Mouse (Mus musculus) adrenal gland, postnatal 36 days (tissue): ENCODE results near the gene Hba-a1. TPM values are rescaled to one million over a fixed set of nuclear protein-coding genes. Genes with fewer than 3 reads are reported as not detected.
"Not testable (repeated sequence)": the region's sequence is repeated elsewhere in the genome, so short reads cannot be mapped to it uniquely, and the experiment has no call there.

Experiments used
- DNase-seq, 2 experiments: peaks; one replicate each; pipeline ENCODE4 v3.0.0; 2021; ENCODE audit warnings: mixed read lengths in 1 of 2
- total RNA-seq, 2 experiments: library from RNA; stranded (reverse); gene quantifications; 2 replicates each; pipeline ENCODE4 v1.2.3; 2021

Hba-a1 gene
- total RNA-seq, 2 experiments from 2014 or later, result 2,230 to 3,771 TPM

GRCm38 (mm10) chr11:32262674-32263415, 20.5 kb upstream of the Hba-a1 start:
- peak; percentile 16 to 21 for DNase-seq

DNA sequence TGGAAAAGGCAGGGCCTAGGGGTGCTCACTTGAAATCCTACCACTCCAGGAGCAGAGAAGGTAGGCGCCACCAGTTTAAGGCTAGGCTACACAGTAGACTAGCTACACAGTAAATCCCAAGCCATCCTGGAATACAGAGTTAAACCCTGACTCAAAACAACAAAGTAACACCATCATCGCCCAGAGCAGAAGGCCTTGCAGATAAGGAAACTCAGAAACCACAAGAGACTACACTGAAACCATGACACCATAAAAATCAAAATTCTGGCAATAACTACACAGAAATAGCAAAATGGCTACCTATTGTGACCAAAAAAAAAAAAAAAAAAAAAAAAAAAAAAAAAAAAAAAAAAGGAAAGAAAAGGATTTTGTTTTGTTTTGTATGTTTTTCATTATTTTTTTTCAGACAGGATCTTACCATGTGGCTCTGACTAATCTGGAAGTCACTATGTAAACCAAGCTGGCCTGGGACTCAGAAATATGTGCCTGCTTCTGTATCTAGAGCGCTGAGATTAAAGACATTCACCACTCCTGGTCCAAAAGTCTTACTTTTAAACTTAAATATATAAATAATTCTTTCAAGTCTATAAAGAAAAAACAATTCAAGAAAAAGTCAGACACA, 18.1 kb upstream of the Hba-a1 start:
- DNase-seq, result no peak

DNA sequence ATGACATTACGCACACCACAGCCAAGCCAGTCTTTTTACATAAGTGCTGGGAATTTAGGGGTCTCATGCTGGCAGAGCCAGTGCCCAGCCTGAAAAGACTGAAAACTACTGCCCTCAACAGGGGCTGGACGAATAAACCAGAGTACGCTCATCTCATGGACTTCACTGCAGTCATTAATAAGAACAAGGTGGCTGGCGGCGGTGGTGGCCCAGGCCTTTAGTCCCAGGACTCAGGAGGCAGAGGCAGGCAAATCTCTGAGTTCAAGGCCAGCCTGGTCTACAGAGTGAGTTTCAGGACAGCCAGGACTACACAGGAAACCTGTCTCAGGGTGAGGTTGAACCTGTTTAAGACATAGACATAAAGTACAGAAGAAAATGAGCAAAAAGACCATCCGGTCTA, 17.1 kb upstream of the Hba-a1 start:
- DNase-seq, result no peak

GRCm38 (mm10) chr11:32266776-32267175, 16.5 kb upstream of the Hba-a1 start:
- no peak for DNase-seq

- DNase-seq, result peak; percentile 98 to 99
Observed at GRCm38 (mm10) chr11:32267188-32267884, 16.0 kb upstream of the Hba-a1 start, which contains the start of gene Nprl3. Gene Nprl3, minus strand, starts transcription at chr11:32267707.

DNA sequence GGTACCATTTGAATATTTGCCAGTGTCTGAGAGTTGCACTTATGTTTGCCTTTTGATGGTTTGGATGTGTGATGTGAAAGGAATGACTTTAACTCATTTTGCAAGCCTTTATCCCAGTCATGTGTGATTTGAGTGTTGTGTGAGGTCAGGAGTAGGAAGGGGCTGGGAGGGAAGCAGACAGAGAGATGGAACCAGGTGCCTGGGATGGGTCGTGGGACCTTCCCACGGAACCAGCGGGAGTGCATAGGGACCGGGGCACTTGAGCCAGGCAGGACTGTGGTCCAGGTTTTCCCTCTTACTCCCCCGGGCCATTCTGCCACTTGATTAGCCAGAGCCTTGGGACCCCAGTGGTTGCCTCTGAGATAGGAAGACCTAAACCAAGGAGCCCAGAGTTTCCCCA, 15.3 kb upstream of the Hba-a1 start:
- DNase-seq, result no peak

DNA sequence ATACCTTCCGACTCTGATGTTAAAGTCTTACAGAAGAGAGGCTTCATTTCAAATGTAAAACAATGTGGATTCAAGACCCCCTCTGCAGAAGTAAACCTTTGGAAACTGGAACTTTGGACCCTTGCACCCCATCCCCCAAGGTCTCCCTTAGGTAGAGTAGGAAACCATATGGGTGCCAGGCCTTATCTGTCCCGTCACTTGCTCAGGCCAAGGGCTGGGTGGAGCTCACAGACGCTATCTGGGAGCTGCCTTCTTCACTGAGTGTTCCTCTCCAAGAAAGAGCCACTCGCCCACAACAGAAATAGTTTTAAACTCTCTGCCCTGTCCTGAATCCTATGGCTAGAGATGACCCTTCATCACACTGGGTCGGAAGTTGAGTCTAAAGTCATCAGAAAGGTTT, 14.4 kb upstream of the Hba-a1 start:
- DNase-seq, result no peak

GRCm38 (mm10) chr11:32271178-32271577, 12.1 kb upstream of the Hba-a1 start:
- DNase-seq, result no peak

GRCm38 (mm10) chr11:32276347-32276746, 7.0 kb upstream of the Hba-a1 start, which contains the start of gene Hba-x:
Gene Hba-x, plus strand, starts transcription at chr11:32276400.
- no peak for DNase-seq

DNA sequence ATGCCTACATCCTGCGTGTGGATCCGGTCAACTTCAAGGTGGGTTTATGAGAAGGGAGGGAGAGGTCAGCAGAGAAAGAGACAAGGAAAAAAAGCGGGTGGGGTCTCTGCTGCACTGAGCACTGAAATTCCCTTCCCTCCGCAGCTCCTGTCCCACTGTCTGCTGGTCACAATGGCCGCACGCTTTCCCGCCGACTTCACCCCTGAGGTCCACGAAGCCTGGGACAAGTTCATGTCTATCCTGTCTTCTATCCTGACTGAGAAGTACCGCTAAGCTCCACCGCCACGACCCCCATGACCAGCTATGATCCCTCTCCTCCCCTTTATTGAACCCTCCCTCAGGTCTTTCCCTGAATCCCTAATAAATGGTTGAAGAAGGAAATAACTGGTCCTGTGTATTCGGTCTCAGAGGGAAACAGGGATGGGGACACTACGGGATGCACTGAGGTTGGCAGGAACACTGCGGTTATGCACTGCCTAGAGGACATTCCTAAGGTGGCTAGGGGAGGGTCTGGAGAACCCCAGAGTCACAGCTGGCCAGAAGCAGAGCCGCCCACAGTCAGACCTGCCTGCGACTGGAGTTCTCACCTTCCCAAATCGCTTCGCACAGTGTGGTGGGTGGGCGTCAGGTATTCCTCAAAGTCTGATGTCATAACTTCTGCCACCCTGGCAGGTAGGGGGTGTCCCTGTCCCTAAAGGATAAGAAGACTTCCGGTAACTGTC, 5.4 kb upstream of the Hba-a1 start:
- no peak for DNase-seq

DNA sequence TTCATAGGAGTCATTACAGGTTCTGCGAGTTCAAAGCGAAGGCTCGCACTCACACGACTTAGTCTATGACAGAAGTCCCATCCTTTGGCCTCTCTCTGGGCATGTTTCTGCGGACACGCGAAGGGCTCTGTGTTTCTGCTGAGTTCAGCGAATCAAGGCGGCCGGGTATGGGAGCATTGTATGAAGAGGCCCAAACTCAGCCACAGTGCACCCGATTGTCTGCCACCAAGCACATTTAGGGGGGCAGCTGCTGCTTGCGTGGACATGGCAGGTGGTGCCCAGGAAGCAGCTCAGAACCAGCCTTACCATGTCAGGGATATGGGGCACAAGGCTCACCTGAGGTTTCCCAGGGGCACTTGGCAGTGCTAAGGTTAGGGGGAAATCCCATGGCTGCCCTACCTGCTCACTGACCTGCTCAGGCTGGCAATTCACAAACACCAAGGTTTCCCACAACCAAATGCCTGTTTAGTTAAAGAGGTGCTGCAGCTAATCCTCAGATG, 4.8 kb upstream of the Hba-a1 start:
- no peak for DNase-seq

GRCm38 (mm10) chr11:32280646-32281045, 2.7 kb upstream of the Hba-a1 start:
- no peak for DNase-seq

DNA sequence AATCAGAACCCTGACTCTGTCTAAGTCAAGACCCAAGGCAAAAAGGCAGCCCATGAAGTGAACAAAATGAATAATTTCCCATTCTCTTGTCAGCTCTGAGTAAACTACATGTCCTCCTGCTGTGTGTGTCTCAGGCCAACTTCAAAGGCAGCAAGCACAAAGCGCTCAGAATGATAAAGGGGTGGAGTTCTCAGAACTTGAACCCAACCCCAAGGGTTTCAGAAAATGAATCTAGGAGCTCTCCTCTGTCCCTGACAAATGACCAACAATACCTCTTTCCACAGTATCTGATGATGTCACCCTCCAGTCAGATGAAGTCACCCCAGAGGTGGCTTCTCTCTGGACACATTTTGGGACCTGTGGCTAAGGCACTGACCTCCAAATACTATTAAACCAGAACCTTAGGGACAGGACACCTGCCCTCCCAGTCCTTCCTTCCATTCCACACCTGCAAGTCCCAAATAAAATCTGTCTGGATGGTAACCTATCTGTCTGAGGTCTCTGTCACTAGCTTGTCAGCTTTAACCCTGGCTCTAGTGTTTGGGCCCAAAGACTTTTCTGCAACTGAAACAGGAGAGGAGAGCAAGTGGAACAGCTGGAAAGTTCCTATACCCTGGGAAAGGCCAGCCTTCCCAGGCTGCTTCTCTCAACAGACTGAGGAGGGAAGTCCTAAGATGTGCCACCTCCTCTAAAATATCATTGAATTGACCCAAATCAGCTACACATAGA, 1.7 kb upstream of the Hba-a1 start:
- DNase-seq, result no peak

GRCm38 (mm10) chr11:32284582-32284981, 1.3 kb downstream of the Hba-a1 start:
- not testable (repeated sequence) for DNase-seq

- DNase-seq, result no peak
Observed at GRCm38 (mm10) chr11:32285031-32285775, 1.9 kb downstream of the Hba-a1 start.

GRCm38 (mm10) chr11:32285887-32286286, 2.6 kb downstream of the Hba-a1 start:
- not testable (repeated sequence) for DNase-seq

DNA sequence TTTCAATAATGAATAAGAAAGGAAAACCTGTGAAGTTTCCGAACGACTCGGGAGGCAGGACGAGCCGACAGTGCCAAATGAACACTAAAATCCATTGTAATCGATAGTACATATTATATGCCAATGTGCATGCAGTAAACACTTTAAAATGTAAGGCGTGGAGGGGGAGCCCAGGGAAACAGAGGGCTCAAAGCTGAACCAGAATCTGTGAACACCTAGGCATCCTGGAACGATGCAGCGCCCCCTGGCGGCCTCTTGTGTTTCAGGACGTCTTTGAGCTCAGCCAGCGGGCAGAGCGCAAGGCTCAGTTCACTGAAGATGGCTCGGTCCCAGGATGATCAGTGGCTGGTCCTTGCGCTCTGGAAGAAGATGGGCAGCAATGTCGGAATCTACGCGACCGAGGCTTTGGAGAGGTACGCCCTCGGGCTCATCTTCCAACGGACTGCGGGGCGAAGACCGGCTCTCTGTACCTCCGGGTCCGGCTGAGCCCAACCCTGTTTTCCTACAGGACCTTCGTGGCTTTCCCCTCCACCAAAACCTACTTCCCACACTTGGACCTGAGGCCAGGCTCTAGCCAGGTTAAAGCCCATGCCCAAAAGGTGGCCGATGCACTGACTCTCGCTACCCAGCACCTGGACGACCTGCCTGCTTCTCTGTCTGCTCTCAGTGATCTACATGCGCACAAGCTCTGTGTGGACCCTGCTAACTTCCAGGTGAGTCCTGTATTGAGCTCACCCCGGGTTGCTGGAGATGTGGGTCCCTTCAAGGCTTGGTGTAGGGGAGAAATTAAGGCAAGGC, 3.6 kb downstream of the Hba-a1 start, which contains the start of gene Hbq1b:
Gene Hbq1b (plus strand): TSS at position 271 of the 798 bp plus-strand sequence.
- DNase-seq, result peak; percentile 81 to 84

GRCm38 (mm10) chr11:32287493-32287825, 4.1 kb downstream of the Hba-a1 start:
- DNase-seq, result no peak

DNA sequence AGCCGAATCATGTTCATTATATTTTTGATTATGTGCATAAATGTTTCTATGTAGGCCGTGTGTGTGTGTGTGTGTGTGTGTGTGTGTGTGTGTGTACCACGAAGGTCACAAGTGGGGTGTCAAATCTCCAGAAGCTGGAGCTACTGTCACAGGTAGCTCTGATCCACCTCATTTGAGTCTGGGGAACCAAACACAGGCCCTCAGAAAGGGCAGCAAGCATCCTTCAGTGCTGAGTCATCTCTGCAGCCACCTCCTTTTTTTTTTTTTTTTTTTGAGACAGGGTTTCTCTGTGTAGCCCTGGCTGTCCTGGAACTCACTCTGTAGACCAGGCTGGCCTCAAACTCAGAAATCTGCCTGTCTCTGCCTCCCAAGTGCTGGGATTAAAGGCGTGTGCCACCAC, 9.5 kb downstream of the Hba-a1 start:
- not testable (repeated sequence) for DNase-seq

GRCm38 (mm10) chr11:32293479-32293878, 10.2 kb downstream of the Hba-a1 start:
- not testable (repeated sequence) for DNase-seq
